Mouse (Mus musculus) limb, embryonic 14.5 days (tissue): ENCODE measurements around the gene Pidd1. TPM values are rescaled to one million over a fixed set of nuclear protein-coding genes. Genes with fewer than 3 reads are reported as not detected.
A peak's percentile ranks its signal among the peaks of the same experiment; 100 is the strongest.

ENCODE experiments used
- ATAC-seq: fragments of 200-750 bp; cut with Nextera tagmentation; 2 replicates; pipeline ENCODE4 v1.8.0; 2017; ENCODE audit warnings: low read depth, moderate number of reproducible peaks, moderate TSS enrichment; ENCODE audit not compliant: low FRiP score
- DNase-seq: peaks from one replicate; pipeline ENCODE4 v3.0.0-alpha.2; 2015; ENCODE audit warnings: low spot score
- H3K27ac ChIP-seq: fragments of 300-500 bp; sonication (generic); replicated peaks from 2 replicates; pipeline ENCODE4 v1.5.1; 2014; ENCODE audit warnings: low read depth, mild to moderate bottlenecking, low read length, moderate library complexity, mixed read lengths
- H3K27me3 ChIP-seq: fragments of 300-500 bp; sonication (generic); 2 replicates; pipeline ENCODE4 v1.6.1; 2014; ENCODE audit warnings: low read length, mixed read lengths; ENCODE audit not compliant: control insufficient read depth, insufficient read depth
- H3K36me3 ChIP-seq: fragments of 300-500 bp; sonication (generic); 2 replicates; pipeline ENCODE4 v1.6.1; 2014; ENCODE audit warnings: mild to moderate bottlenecking, low read length, moderate library complexity, mixed read lengths; ENCODE audit not compliant: control insufficient read depth, insufficient read depth
- H3K4me1 ChIP-seq: fragments of 300-500 bp; sonication (generic); 2 replicates; pipeline ENCODE4 v1.6.1; 2014; ENCODE audit warnings: antibody characterized with exemption, low read length, mixed read lengths; ENCODE audit not compliant: control insufficient read depth, insufficient read depth
- H3K4me2 ChIP-seq: fragments of 300-500 bp; sonication (generic); replicated peaks from 2 replicates; pipeline ENCODE4 v1.6.1; 2014; ENCODE audit warnings: low read depth, mild to moderate bottlenecking, low read length, moderate library complexity; ENCODE audit not compliant: severe bottlenecking
- H3K4me3 ChIP-seq: fragments of 300-500 bp; sonication (generic); replicated peaks from 2 replicates; pipeline ENCODE4 v1.5.1; 2014; ENCODE audit warnings: low read length
- H3K9ac ChIP-seq: fragments of 300-500 bp; sonication (generic); 2 replicates; pipeline ENCODE4 v1.6.1; 2014; ENCODE audit warnings: mild to moderate bottlenecking, low read depth, low read length, moderate library complexity; ENCODE audit not compliant: severe bottlenecking
- H3K9me3 ChIP-seq: fragments of 300-500 bp; sonication (generic); 2 replicates; pipeline ENCODE4 v1.6.1; 2016; ENCODE audit warnings: low read length; ENCODE audit not compliant: control insufficient read depth
- POLR2A ChIP-seq: fragments of 200-500 bp; IDR thresholded peaks from 2 replicates; pipeline ENCODE4 v1.8.0; 2012; ENCODE audit warnings: inconsistent platforms, mild to moderate bottlenecking, moderate library complexity, borderline replicate concordance; ENCODE audit not compliant: insufficient read depth, insufficient read length; ENCODE audit errors: extremely low read depth
- whole genome bisulfite sequencing: fragments of 180-500 bp; shearing (Covaris S2); extraction: QIAGEN DNeasy Blood & Tissue Kit; methylation state at CpG from one replicate; pipeline ENCODE4 v1.1.7; 2014; 5-methylcytosine and 5-hydroxymethylcytosine counted together
- polyA plus RNA-seq, 2 experiments: library from polyadenylated mRNA; depleted of rRNA in 1 of 2; stranded (reverse) in 1 of 2; unstranded in 1 of 2; fragments of >200 nt; fragmentation: Nextera tagmentation in 1 of 2; extraction: Ambion mirVana in 1 of 2; gene quantifications; 2 replicates each; pipeline versions ENCODE4 v1.2.1 to v1.2.3; 2012 to 2014

The Pidd1 gene
- polyA plus RNA-seq, 2 experiments = 6.9 to 25.0 TPM

- 94% methylated on average over 14 of the region's 19 CpGs for WGBS
- Histone ChIP-seq H3K4me3 (no peak overlapping the region), H3K36me3 (peaks cover 39% of the 10 kb centered on the region), H3K4me1 (peaks cover 28% of the 10 kb centered on the region), H3K4me2 (no peak overlapping the region), H3K27ac (no peak overlapping the region), H3K9ac (no peak overlapping the region), H3K27me3 (no peaks in the 10 kb centered on the region), H3K9me3 (no peaks in the 10 kb centered on the region)
- ATAC-seq = no peak
- no peak for TF ChIP-seq POLR2A
- DNase-seq = no peak
Observed at GRCm38 (mm10) chr7:141431434-141432185, 12.2 kb downstream of the Pidd1 start.

DNA sequence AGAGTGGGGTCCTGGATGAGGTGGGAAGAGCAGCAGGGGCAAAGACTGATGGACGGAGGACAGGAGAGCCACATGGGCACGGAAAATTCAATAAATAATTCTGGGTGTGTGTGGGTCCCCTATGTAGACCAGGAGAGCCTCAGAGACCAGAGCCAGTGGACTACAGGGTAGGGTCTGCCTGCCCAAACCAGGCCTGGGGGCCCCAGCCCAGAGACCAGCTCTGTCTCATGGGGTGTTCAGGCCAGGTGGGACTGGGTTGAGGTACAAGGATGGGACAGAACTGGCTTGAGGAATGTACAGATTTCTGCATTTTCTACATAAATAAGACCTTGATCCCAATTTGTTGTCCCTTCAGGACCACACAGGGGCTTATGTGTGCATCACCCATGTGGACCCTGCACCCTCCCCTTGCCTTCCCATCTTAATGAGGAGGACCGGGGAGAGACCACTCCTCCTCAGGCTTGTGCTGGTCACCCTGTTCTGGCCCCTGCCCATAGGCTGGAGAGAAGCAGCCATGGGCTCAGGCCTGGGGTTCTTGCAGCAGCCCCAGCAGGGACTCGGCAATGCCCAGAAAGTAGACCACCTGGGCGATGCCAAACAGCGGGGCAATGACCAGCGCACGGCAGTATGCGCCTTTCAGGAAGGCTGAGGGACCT lies 13.1 kb downstream of the Pidd1 start:
- Histone ChIP-seq H3K9ac (no peak overlapping the region), H3K27ac (no peak overlapping the region), H3K4me2 (no peak overlapping the region), H3K36me3 (peaks cover 39% of the 10 kb centered on the region), H3K4me1 (peaks cover 22% of the 10 kb centered on the region), H3K27me3 (no peaks in the 10 kb centered on the region), H3K4me3 (no peak overlapping the region), H3K9me3 (no peaks in the 10 kb centered on the region)
- no peak for TF ChIP-seq POLR2A
- no peak for ATAC-seq
- WGBS = 92% methylated on average over 9 of the region's 9 CpGs
- DNase-seq = no peak

DNA sequence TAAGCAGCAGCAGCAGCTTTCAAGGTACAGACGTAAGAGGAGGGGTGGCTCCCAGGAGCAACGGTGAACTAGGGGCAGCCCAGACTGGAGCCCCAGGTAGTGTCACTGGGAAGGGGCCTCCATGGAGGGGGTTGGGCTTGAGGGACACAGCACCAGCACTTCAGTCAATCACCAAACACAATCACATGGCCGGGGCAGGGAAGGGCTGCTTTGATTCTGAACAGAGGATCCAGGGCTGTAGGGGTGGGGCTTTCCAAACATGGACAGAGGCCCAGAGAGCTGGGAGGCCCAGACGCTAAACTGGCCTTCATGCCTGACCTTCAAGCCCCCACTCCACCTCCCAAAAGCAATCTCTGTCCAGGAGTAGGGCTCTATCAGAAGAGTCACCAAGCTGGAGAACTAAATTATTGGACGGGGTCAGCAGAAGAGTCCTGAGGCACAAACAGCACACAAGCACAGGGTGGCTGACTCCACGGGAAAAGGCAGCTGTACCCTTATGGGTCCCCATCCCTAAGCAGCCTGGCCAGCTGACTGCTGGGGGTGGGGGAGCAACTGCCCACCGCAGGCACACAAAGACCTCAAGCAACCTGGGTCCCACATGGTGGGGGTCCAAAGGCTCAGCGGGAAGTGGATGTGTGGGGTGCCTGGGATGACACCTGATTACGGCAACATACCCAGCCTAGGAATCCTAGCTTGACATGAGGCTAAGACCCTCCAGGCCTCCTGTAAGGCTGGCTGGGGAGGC lies 13.8 kb downstream of the Pidd1 start:
- Histone ChIP-seq H3K9me3 (no peaks in the 10 kb centered on the region), H3K27me3 (no peaks in the 10 kb centered on the region), H3K36me3 (peaks cover 39% of the 10 kb centered on the region), H3K9ac (peak overlapping the region; percentile 40; the same call in 1 of the 2 replicates), H3K4me1 (peaks cover 17% of the 10 kb centered on the region), H3K4me3 (no peak overlapping the region), H3K4me2 (peak overlapping the region; percentile 39), H3K27ac (no peak overlapping the region)
- 61% methylated on average over 9 of the region's 9 CpGs for WGBS
- ATAC-seq (no peak), DNase-seq (no peak)
- TF ChIP-seq POLR2A = no peak

- no peak for TF ChIP-seq POLR2A
- 4% methylated on average over 19 of the region's 19 CpGs for WGBS
- ATAC-seq (peak; percentile 62), DNase-seq (peak; percentile 52)
- no peak within 1 kb of the TSS for H3K27ac ChIP-seq
- peaks cover 39% of the 10 kb centered on the region for H3K36me3 ChIP-seq
- H3K4me1 ChIP-seq = peaks cover 14% of the 10 kb centered on the region
- peak within 1 kb of the TSS; percentile 39 for H3K4me2 ChIP-seq
- H3K9me3 ChIP-seq = no peaks in the 10 kb centered on the region
- H3K4me3 ChIP-seq = peak within 1 kb of the TSS; percentile 19
- H3K9ac ChIP-seq = peak within 1 kb of the TSS; percentile 40
- H3K27me3 ChIP-seq = no peaks in the 10 kb centered on the region
Observed at GRCm38 (mm10) chr7:141429310-141429709, 14.5 kb downstream of the Pidd1 start, which contains the start of gene Cend1. Gene Cend1, minus strand, starts transcription at chr7:141429491.

DNA sequence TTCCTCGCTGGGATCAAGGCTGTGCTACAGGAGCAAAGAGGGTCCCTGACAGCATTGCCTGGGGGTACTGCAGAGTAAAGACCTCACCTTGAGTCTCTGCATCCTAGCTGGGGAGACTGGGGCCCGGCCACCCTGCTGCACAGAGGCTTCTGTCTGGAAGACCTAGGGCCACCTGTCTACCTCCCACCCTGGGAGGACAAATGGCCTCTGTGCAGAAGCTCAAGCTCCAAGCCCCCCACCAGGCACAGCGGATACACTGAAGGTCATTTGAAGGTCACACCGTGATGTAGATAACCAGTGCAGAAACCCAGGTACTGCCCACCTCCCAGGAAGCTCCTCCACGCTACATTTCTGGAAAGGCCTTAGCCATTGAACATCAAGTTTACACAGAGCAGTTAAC lies 15.1 kb downstream of the Pidd1 start:
- no peak for TF ChIP-seq POLR2A
- H3K9ac ChIP-seq = no peak overlapping the region

More for the DNA sequence above, 15.1 kb downstream of the Pidd1 start:
- DNase-seq (no peak), ATAC-seq (no peak)
- Histone ChIP-seq H3K27ac (no peak overlapping the region), H3K4me2 (peak overlapping the region; percentile 39), H3K9me3 (no peaks in the 10 kb centered on the region), H3K27me3 (no peaks in the 10 kb centered on the region), H3K4me1 (peaks cover 10% of the 10 kb centered on the region), H3K4me3 (peak overlapping the region; percentile 19), H3K36me3 (peaks cover 37% of the 10 kb centered on the region)
- 50% methylated on average over 5 of the region's 5 CpGs for WGBS
